Mouse (Mus musculus): ENCODE measurements around the gene Cep68. TPM values are rescaled to one million over a fixed set of nuclear protein-coding genes. Genes with fewer than 3 reads are reported as not detected.

Cep68 gene
- polyA plus RNA-seq, 1 experiment from 2014 or later: 41.2 TPM

- ATAC-seq (ENCODE audit: insufficient number of reproducible peaks, low FRiP score, low TSS enrichment, low read depth) (no peak), DNase-seq (ENCODE audit: low spot score) (no peak)
- WGBS: 91% methylated on average over 6 of the region's 6 CpGs
- Histone ChIP-seq H3K9me3 (ENCODE audit: control insufficient read depth, low read length) (no peaks in the 10 kb centered on the region; the same call in 1 of the 2 replicates), H3K27me3 (ENCODE audit: control insufficient read depth, insufficient read depth, low read length) (no peaks in the 10 kb centered on the region), H3K4me2 (ENCODE audit: low read depth, severe bottlenecking) (no peak overlapping the region), H3K4me1 (ENCODE audit: control insufficient read depth, insufficient read depth, low read length) (peaks cover 27% of the 10 kb centered on the region), H3K4me3 (ENCODE audit: low read depth, low read length) (no peak overlapping the region), H3K27ac (replicated peaks; ENCODE audit: low read depth, low read length) (no peak overlapping the region), H3K9ac (ENCODE audit: low read length) (no peak overlapping the region), H3K36me3 (ENCODE audit: control insufficient read depth, insufficient read depth, low read length) (peaks cover 8% of the 10 kb centered on the region; the same call in 1 of the 2 replicates)
These were observed 3.9 kb downstream of the Cep68 start for GRCm38 (mm10) chr11:20245316-20245715.

DNA sequence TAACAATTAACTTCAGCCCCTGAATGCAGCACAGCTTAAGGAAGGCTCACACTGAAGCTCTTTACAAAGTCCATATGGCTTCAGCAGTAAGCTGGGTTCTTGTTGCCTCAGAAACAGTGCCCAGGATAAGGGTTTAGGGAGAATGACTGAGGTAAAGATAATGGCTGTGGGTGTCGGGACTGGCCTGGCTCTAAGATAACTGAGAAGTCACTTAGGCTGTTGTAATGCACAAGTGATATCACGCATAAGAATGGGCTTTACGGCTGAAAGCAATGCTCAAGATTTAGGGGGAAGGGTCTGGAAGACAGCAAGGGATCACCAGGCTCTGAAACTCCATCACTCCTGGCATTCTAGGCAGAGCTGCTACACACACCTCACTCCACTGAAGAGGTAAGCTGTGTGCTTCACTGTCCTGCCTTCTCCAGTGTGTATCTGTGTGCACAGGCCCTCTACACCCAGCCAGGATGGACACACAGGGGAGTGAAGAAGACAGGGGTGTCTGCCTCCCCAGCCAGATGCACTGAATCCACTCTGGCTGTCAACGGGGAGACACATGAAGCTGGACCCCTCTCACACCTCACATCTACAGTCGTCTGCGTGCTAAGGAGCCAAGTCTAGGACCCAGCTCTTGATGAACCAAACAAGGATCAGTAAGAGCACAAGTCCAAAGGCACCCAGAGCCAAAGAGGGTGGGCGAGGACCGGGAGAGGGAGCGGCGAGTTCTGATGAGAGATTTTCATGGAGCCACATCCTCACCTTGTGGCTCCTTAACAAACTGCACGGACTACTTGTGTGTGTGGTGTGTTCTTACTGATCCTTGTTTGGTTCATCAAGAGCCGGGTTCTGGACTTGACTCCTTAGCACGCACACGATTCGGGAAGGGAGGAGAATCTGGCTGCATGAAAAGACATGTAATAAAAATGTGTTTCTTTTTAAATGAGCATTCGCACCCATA, 4.6 kb downstream of the Cep68 start:
- WGBS: 82% methylated on average over 16 of the region's 16 CpGs
- Histone ChIP-seq H3K4me2 (ENCODE audit: low read depth, severe bottlenecking) (no peak overlapping the region), H3K27ac (replicated peaks; ENCODE audit: low read depth, low read length) (0 out of 2 replicates have a peak overlapping the region, but pooled peaks have one; percentile 9), H3K4me1 (ENCODE audit: control insufficient read depth, insufficient read depth, low read length) (peaks cover 27% of the 10 kb centered on the region), H3K27me3 (ENCODE audit: control insufficient read depth, insufficient read depth, low read length) (no peaks in the 10 kb centered on the region), H3K4me3 (ENCODE audit: low read depth, low read length) (no peak overlapping the region), H3K9me3 (ENCODE audit: control insufficient read depth, low read length) (no peaks in the 10 kb centered on the region; the same call in 1 of the 2 replicates), H3K36me3 (ENCODE audit: control insufficient read depth, insufficient read depth, low read length) (peaks cover 13% of the 10 kb centered on the region; the same call in 1 of the 2 replicates), H3K9ac (ENCODE audit: low read length) (no peak overlapping the region)
- ATAC-seq (ENCODE audit: insufficient number of reproducible peaks, low FRiP score, low TSS enrichment, low read depth) (no peak), DNase-seq (ENCODE audit: low spot score) (peak; percentile 20)

GRCm38 (mm10) chr11:20243214-20243913, 5.9 kb downstream of the Cep68 start:
- H3K4me1 ChIP-seq (ENCODE audit: control insufficient read depth, insufficient read depth, low read length): peaks cover 27% of the 10 kb centered on the region
- H3K27me3 ChIP-seq (ENCODE audit: control insufficient read depth, insufficient read depth, low read length): no peaks in the 10 kb centered on the region
- H3K36me3 ChIP-seq (ENCODE audit: control insufficient read depth, insufficient read depth, low read length): peaks cover 23% of the 10 kb centered on the region
- no peak overlapping the region for H3K4me3 ChIP-seq (ENCODE audit: low read depth, low read length)
- DNase-seq (ENCODE audit: low spot score) (peak; percentile 52), ATAC-seq (ENCODE audit: insufficient number of reproducible peaks, low FRiP score, low TSS enrichment, low read depth) (0 out of 2 replicates have a peak, but pooled peaks have one; percentile 28)
- 20% methylated on average over 9 of the region's 9 CpGs for WGBS
- H3K9me3 ChIP-seq (ENCODE audit: control insufficient read depth, low read length): no peaks in the 10 kb centered on the region
- no peak overlapping the region for H3K9ac ChIP-seq (ENCODE audit: low read length)
- H3K27ac ChIP-seq (replicated peaks; ENCODE audit: low read depth, low read length): no peak overlapping the region
- no peak overlapping the region for H3K4me2 ChIP-seq (ENCODE audit: low read depth, severe bottlenecking)

DNA sequence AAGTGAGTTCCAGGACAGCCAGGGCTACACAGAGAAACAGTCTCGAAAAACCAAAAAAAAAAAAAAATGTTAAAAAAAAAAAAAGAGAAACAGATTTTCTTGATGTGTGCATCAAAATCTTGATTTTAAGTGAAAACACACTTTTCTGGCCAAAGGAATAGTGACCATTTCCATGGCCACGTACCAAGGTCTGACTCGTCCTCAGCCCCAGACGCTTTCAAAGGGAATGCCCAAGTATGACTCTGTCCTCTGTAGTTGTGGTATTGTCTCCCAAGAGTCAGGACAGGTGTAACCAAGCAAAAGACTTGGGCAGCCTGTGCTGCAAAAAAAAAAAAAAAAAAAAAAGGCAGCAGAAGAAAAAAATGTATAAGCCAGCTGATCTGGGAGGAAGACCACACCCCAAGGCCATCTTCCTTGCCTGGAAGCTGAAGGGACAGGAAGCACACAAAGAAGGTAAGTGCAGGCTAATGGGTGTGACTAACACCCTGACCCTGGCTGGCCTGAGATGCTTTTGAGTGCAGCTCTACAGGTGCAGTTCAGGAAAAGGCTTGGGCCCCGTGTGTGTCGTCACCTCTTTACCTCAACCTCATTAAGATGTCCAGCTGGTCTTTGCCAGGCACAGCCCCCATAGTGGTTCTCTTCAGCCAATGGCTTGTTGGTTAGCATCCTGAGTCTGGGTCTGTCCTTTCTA, 6.7 kb downstream of the Cep68 start:
- Histone ChIP-seq H3K4me3 (ENCODE audit: low read depth, low read length) (no peak overlapping the region), H3K4me2 (ENCODE audit: low read depth, severe bottlenecking) (no peak overlapping the region), H3K27me3 (ENCODE audit: control insufficient read depth, insufficient read depth, low read length) (no peaks in the 10 kb centered on the region), H3K9ac (ENCODE audit: low read length) (no peak overlapping the region), H3K9me3 (ENCODE audit: control insufficient read depth, low read length) (no peaks in the 10 kb centered on the region), H3K27ac (replicated peaks; ENCODE audit: low read depth, low read length) (no peak overlapping the region), H3K4me1 (ENCODE audit: control insufficient read depth, insufficient read depth, low read length) (peaks cover 26% of the 10 kb centered on the region), H3K36me3 (ENCODE audit: control insufficient read depth, insufficient read depth, low read length) (peaks cover 24% of the 10 kb centered on the region)
- DNase-seq (ENCODE audit: low spot score): no peak
- 77% methylated on average over 6 of the region's 6 CpGs for WGBS
- no peak for ATAC-seq (ENCODE audit: insufficient number of reproducible peaks, low FRiP score, low TSS enrichment, low read depth)

DNA sequence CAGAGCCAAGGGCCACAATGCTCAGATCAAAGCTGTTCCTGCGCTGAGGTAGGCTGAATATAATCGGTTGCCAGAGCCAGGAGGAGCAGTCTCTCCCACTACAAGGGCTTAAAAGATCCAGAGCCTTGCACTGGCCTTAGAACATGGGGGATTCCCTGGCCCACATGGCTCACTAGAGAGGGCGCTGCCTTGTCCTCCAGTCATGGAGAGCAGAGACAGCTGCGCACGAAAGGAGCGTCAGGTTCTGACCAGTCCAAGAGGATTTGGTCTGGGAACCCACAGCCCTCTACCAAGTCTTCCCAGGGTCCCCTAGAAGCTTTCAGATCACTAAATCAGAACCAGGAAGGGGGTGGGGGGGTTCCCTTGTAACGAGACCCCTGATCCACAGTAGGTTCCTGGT, 7.9 kb downstream of the Cep68 start:
- no peak overlapping the region for H3K27ac ChIP-seq (replicated peaks; ENCODE audit: low read depth, low read length)
- ATAC-seq (ENCODE audit: insufficient number of reproducible peaks, low FRiP score, low TSS enrichment, low read depth) (no peak), DNase-seq (ENCODE audit: low spot score) (no peak)
- H3K4me3 ChIP-seq (ENCODE audit: low read depth, low read length): no peak overlapping the region
- no peak overlapping the region for H3K4me2 ChIP-seq (ENCODE audit: low read depth, severe bottlenecking)
- H3K4me1 ChIP-seq (ENCODE audit: control insufficient read depth, insufficient read depth, low read length): peaks cover 22% of the 10 kb centered on the region
- WGBS: 95% methylated on average over 7 of the region's 7 CpGs
- peaks cover 22% of the 10 kb centered on the region for H3K36me3 ChIP-seq (ENCODE audit: control insufficient read depth, insufficient read depth, low read length)
- no peaks in the 10 kb centered on the region for H3K9me3 ChIP-seq (ENCODE audit: control insufficient read depth, low read length)
- no peak overlapping the region for H3K9ac ChIP-seq (ENCODE audit: low read length)
- no peaks in the 10 kb centered on the region for H3K27me3 ChIP-seq (ENCODE audit: control insufficient read depth, insufficient read depth, low read length)

GRCm38 (mm10) chr11:20240331-20240730, 8.9 kb downstream of the Cep68 start:
- peaks cover 22% of the 10 kb centered on the region for H3K4me1 ChIP-seq (ENCODE audit: control insufficient read depth, insufficient read depth, low read length)
- no peak for ATAC-seq (ENCODE audit: insufficient number of reproducible peaks, low FRiP score, low TSS enrichment, low read depth)
- no peak overlapping the region for H3K9ac ChIP-seq (ENCODE audit: low read length)
- WGBS: 85% methylated on average over 5 of the region's 5 CpGs
- no peak overlapping the region for H3K4me2 ChIP-seq (ENCODE audit: low read depth, severe bottlenecking)
- H3K36me3 ChIP-seq (ENCODE audit: control insufficient read depth, insufficient read depth, low read length): peaks cover 22% of the 10 kb centered on the region
- DNase-seq (ENCODE audit: low spot score): no peak
- H3K4me3 ChIP-seq (ENCODE audit: low read depth, low read length): no peak overlapping the region
- H3K9me3 ChIP-seq (ENCODE audit: control insufficient read depth, low read length): no peaks in the 10 kb centered on the region
- no peak overlapping the region for H3K27ac ChIP-seq (replicated peaks; ENCODE audit: low read depth, low read length)
- H3K27me3 ChIP-seq (ENCODE audit: control insufficient read depth, insufficient read depth, low read length): no peaks in the 10 kb centered on the region

- whole genome bisulfite sequencing: 90% methylated on average over 9 of the region's 9 CpGs
- Histone ChIP-seq H3K4me3 (ENCODE audit: low read depth, low read length) (no peak overlapping the region), H3K4me1 (ENCODE audit: control insufficient read depth, insufficient read depth, low read length) (peaks cover 18% of the 10 kb centered on the region), H3K27me3 (ENCODE audit: control insufficient read depth, insufficient read depth, low read length) (no peaks in the 10 kb centered on the region), H3K9ac (ENCODE audit: low read length) (no peak overlapping the region), H3K4me2 (ENCODE audit: low read depth, severe bottlenecking) (no peak overlapping the region), H3K27ac (replicated peaks; ENCODE audit: low read depth, low read length) (no peak overlapping the region), H3K36me3 (ENCODE audit: control insufficient read depth, insufficient read depth, low read length) (peaks cover 26% of the 10 kb centered on the region), H3K9me3 (ENCODE audit: control insufficient read depth, low read length) (no peaks in the 10 kb centered on the region)
- ATAC-seq (ENCODE audit: insufficient number of reproducible peaks, low FRiP score, low TSS enrichment, low read depth) (no peak), DNase-seq (ENCODE audit: low spot score) (no peak)
These were observed 9.9 kb downstream of the Cep68 start for GRCm38 (mm10) chr11:20239279-20239861.

GRCm38 (mm10) chr11:20237976-20238375, 11.3 kb downstream of the Cep68 start:
- no peak for ATAC-seq (ENCODE audit: insufficient number of reproducible peaks, low FRiP score, low TSS enrichment, low read depth)
- H3K27ac ChIP-seq (replicated peaks; ENCODE audit: low read depth, low read length): no peak overlapping the region
- no peaks in the 10 kb centered on the region for H3K9me3 ChIP-seq (ENCODE audit: control insufficient read depth, low read length)
- H3K4me1 ChIP-seq (ENCODE audit: control insufficient read depth, insufficient read depth, low read length): peaks cover 5% of the 10 kb centered on the region
- no peak overlapping the region for H3K4me2 ChIP-seq (ENCODE audit: low read depth, severe bottlenecking)
- no peak overlapping the region for H3K9ac ChIP-seq (ENCODE audit: low read length)
- no peak overlapping the region for H3K4me3 ChIP-seq (ENCODE audit: low read depth, low read length)
- H3K27me3 ChIP-seq (ENCODE audit: control insufficient read depth, insufficient read depth, low read length): no peaks in the 10 kb centered on the region
- DNase-seq (ENCODE audit: low spot score): no peak
- H3K36me3 ChIP-seq (ENCODE audit: control insufficient read depth, insufficient read depth, low read length): peaks cover 34% of the 10 kb centered on the region
- WGBS: 91% methylated on average over 3 of the region's 3 CpGs

Measured in limb, embryonic 11.5 days (tissue).